ENCODE assay signal across 9 mouse cellular contexts in the genomic region with DNA sequence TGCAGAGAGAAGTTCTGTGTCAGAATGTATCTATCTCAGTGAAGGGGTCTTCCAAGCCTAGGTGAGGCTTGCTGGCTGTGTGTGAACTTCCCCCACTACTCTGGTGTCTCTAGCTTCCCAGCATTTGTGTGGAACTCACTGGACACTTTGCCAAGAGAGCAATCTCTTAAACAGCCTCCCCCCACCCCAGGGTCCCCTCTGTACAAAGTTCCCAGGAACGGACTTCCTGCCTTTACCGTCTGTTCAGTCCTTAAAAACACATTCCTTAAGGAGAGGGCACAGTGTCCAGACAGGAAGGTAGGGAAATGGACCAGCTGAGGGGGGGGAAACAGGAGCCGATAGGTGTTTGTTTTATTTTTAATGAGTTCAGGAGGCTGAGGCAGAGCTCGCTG. TPM values are rescaled to one million over a fixed set of nuclear protein-coding genes. Genes with fewer than 3 reads are reported as not detected.
DNase-seq lines count a peak whose midpoint lies in the region; ATAC-seq lines count a peak whose summit lies in the region.
"Had no signal": no experiment of that assay in that cellular context is flagged by ENCODE, and none has a peak within 500 bp of the region (broad histone marks: within the 10 kb centered on the region; RNA-seq: fewer than 3 reads in every experiment).

No protein-coding gene starts in this region.

- no peak for DNase-seq in heart, postnatal 25 days (ENCODE audit: low spot score)
- DNase-seq in midbrain, embryonic 11.5 days (ENCODE audit: low spot score, missing footprints), result peak; percentile 74
- no peak for DNase-seq in midbrain, embryonic 10.5 days (ENCODE audit: low spot score)
- DNase-seq in right cerebral cortex, postnatal 10 days (ENCODE audit: low spot score in 2 of 2), result no peak

- 55% methylated on average over 4 of the region's 4 CpGs for WGBS in heart, embryonic 16.5 days
- 63% methylated on average over 4 of the region's 4 CpGs for WGBS in midbrain, embryonic 11.5 days
- WGBS in midbrain, embryonic 10.5 days, result 73% methylated on average over 4 of the region's 4 CpGs
- 52% methylated on average over 4 of the region's 4 CpGs for WGBS in liver, embryonic 12.5 days (ENCODE audit: insufficient replicate concordance)
- WGBS in stomach, embryonic 16.5 days, result 45% methylated on average over 4 of the region's 4 CpGs

- no peak overlapping the region for H3K4me3 ChIP-seq in heart, embryonic 16.5 days (ENCODE audit: low read length)
- no peak overlapping the region for H3K4me3 ChIP-seq in midbrain, embryonic 11.5 days (ENCODE audit: low read depth, low read length)
- H3K4me3 ChIP-seq in midbrain, embryonic 10.5 days, result no peak overlapping the region
- no peak overlapping the region for H3K4me3 ChIP-seq in liver, embryonic 12.5 days
- no peak overlapping the region for H3K4me3 ChIP-seq in stomach, embryonic 16.5 days (replicated peaks; ENCODE audit: low read length)
- H3K4me3 ChIP-seq: forebrain, embryonic 15.5 days had no signal

- no peaks in the 10 kb centered on the region for H3K27me3 ChIP-seq in heart, embryonic 16.5 days (ENCODE audit: control insufficient read depth, insufficient read depth, low read length)
- H3K27me3 ChIP-seq in midbrain, embryonic 11.5 days (ENCODE audit: control insufficient read depth, insufficient read depth, low read length), result peaks cover 7% of the 10 kb centered on the region; the same call in 1 of the 2 replicates
- peaks cover 59% of the 10 kb centered on the region for H3K27me3 ChIP-seq in midbrain, embryonic 10.5 days (ENCODE audit: low read depth, poor library complexity, severe bottlenecking)
- H3K27me3 ChIP-seq in liver, embryonic 12.5 days (replicated peaks), result peaks cover 50% of the 10 kb centered on the region
- H3K27me3 ChIP-seq in stomach, embryonic 16.5 days (ENCODE audit: control insufficient read depth, insufficient read depth, low read length), result peaks cover 38% of the 10 kb centered on the region
- H3K27me3 ChIP-seq: forebrain, embryonic 15.5 days had no signal

- intact Hi-C loops in heart, postnatal 25 days (cut with DNase I), result loop anchor here (1.0 kb wide), 1 partner anchor 19 kb away; no protein-coding TSS in a partner anchor

- no peaks in the 10 kb centered on the region; the same call in 1 of the 2 replicates for H3K36me3 ChIP-seq in heart, embryonic 16.5 days (ENCODE audit: control insufficient read depth, insufficient read depth)
- H3K36me3 ChIP-seq in midbrain, embryonic 11.5 days (ENCODE audit: control insufficient read depth, insufficient read depth, low read length), result no peaks in the 10 kb centered on the region
- H3K36me3 ChIP-seq in midbrain, embryonic 10.5 days, result no peaks in the 10 kb centered on the region
- H3K36me3 ChIP-seq in liver, embryonic 12.5 days, result no peaks in the 10 kb centered on the region
- no peaks in the 10 kb centered on the region for H3K36me3 ChIP-seq in stomach, embryonic 16.5 days (ENCODE audit: control insufficient read depth, insufficient read depth, low read length)

- 0 out of 2 replicates have a peak, but pooled peaks have one; percentile 30 for ATAC-seq in heart, embryonic 16.5 days (replicated peaks; ENCODE audit: extremely low read depth, insufficient read depth, low FRiP score)
- no peak for ATAC-seq in midbrain, embryonic 11.5 days (ENCODE audit: low FRiP score)
- no peak for ATAC-seq in liver, embryonic 12.5 days
- no peak for ATAC-seq in stomach, embryonic 16.5 days (ENCODE audit: insufficient read depth, low FRiP score)
- ATAC-seq in CD4-positive, CD25-positive, alpha-beta regulatory T cell, adult 4 months, result no peak
- ATAC-seq: forebrain, embryonic 15.5 days had no signal

- H3K27ac ChIP-seq in heart, embryonic 16.5 days (ENCODE audit: low read length), result peak overlapping the region; percentile 81
- H3K27ac ChIP-seq in midbrain, embryonic 11.5 days (ENCODE audit: low read depth, low read length), result no peak overlapping the region
- no peak overlapping the region for H3K27ac ChIP-seq in midbrain, embryonic 10.5 days (replicated peaks)
- H3K27ac ChIP-seq in liver, embryonic 12.5 days, result peak overlapping the region; percentile 68; the same call in 1 of the 2 replicates
- 0 out of 2 replicates have a peak overlapping the region, but pooled peaks have one; percentile 32 for H3K27ac ChIP-seq in stomach, embryonic 16.5 days (ENCODE audit: low read length)
- H3K27ac ChIP-seq: forebrain, embryonic 15.5 days had no signal

- peaks cover 31% of the 10 kb centered on the region for H3K4me1 ChIP-seq in heart, embryonic 16.5 days (ENCODE audit: control insufficient read depth, insufficient read depth, low read length)
- H3K4me1 ChIP-seq in midbrain, embryonic 11.5 days (ENCODE audit: control insufficient read depth, insufficient read depth, low read length), result peaks cover 4% of the 10 kb centered on the region; the same call in 1 of the 2 replicates
- H3K4me1 ChIP-seq in midbrain, embryonic 10.5 days, result peaks cover 52% of the 10 kb centered on the region
- peaks cover 64% of the 10 kb centered on the region for H3K4me1 ChIP-seq in liver, embryonic 12.5 days
- H3K4me1 ChIP-seq in stomach, embryonic 16.5 days (ENCODE audit: control insufficient read depth, insufficient read depth, low read length), result peaks cover 20% of the 10 kb centered on the region

- H3K9me3 ChIP-seq in heart, embryonic 16.5 days (replicated peaks; ENCODE audit: control insufficient read depth, low read length), result no peaks in the 10 kb centered on the region
- no peaks in the 10 kb centered on the region for H3K9me3 ChIP-seq in midbrain, embryonic 11.5 days (ENCODE audit: control insufficient read depth, low read length)
- H3K9me3 ChIP-seq in midbrain, embryonic 10.5 days (replicated peaks), result no peaks in the 10 kb centered on the region
- H3K9me3 ChIP-seq in liver, embryonic 12.5 days (replicated peaks), result no peaks in the 10 kb centered on the region
- no peaks in the 10 kb centered on the region for H3K9me3 ChIP-seq in stomach, embryonic 16.5 days (replicated peaks; ENCODE audit: control insufficient read depth, low read length)
- H3K9me3 ChIP-seq: forebrain, embryonic 15.5 days had no signal

- H3K4me2 ChIP-seq in heart, embryonic 16.5 days (ENCODE audit: low read depth, low read length), result peak overlapping the region; percentile 97
- H3K4me2 ChIP-seq in midbrain, embryonic 11.5 days, result no peak overlapping the region
- H3K4me2 ChIP-seq in liver, embryonic 12.5 days, result peak overlapping the region; percentile 49
- H3K4me2 ChIP-seq in stomach, embryonic 16.5 days (ENCODE audit: low read depth, low read length), result no peak overlapping the region

- H3K9ac ChIP-seq in heart, embryonic 16.5 days (ENCODE audit: low read length), result peak overlapping the region; percentile 34; the same call in 1 of the 2 replicates
- no peak overlapping the region for H3K9ac ChIP-seq in midbrain, embryonic 11.5 days (ENCODE audit: low read length)
- no peak overlapping the region for H3K9ac ChIP-seq in liver, embryonic 12.5 days
- H3K9ac ChIP-seq in stomach, embryonic 16.5 days (ENCODE audit: low read length), result no peak overlapping the region
- H3K9ac ChIP-seq: forebrain, embryonic 15.5 days had no signal

RNA-seq across cellular contexts. Expression of a gene that starts 2.7 kb away (rescaled TPM):
- 12.7 and 15.6 TPM in 2 replicates for polyA plus RNA-seq in heart, embryonic 16.5 days (2015; fragmentation: Nextera tagmentation; extraction: Ambion mirVana)
- 1 to 10 TPM; 3.8 to 6.0 TPM for total RNA-seq in heart, postnatal 25 days (2021)
- polyA plus RNA-seq in midbrain, embryonic 11.5 days (2014; fragmentation: Nextera tagmentation; extraction: Ambion mirVana), result 10.4 TPM in 2 replicates
- 5.8 and 9.0 TPM in 2 replicates for polyA plus RNA-seq in midbrain, embryonic 10.5 days (2016; fragmentation: Nextera tagmentation; extraction: Ambion mirVana)
- polyA plus RNA-seq in liver, embryonic 12.5 days (2016; fragmentation: Nextera tagmentation; extraction: Ambion mirVana), result 5.4 and 5.5 TPM in 2 replicates
- 11.3 and 15.4 TPM in 2 replicates for polyA plus RNA-seq in stomach, embryonic 16.5 days (2015; fragmentation: Nextera tagmentation; extraction: Ambion mirVana)
- polyA plus RNA-seq in CD4-positive, CD25-positive, alpha-beta regulatory T cell, adult 4 months (2017; shearing (Covaris generic)), result 100 to 1,000 TPM; 169 to 178 TPM

Comparison
In these comparisons a context has a peak if more than half of its experiments do, and no peak if none do; other contexts are left out.
1. H3K27ac ChIP-seq: peak in heart, embryonic 16.5 days (single experiment), liver, embryonic 12.5 days (single experiment) and stomach, embryonic 16.5 days (single experiment); none in midbrain, embryonic 11.5 days (single experiment) and midbrain, embryonic 10.5 days (single experiment).
2. H3K4me2 ChIP-seq: peak in heart, embryonic 16.5 days (single experiment) and liver, embryonic 12.5 days (single experiment); none in midbrain, embryonic 11.5 days (single experiment) and stomach, embryonic 16.5 days (single experiment).
3. RNA of a gene that starts 2.7 kb away (polyA plus RNA-seq): 169 to 178 TPM in CD4-positive, CD25-positive, alpha-beta regulatory T cell, adult 4 months; 12.7 to 15.6 TPM in heart, embryonic 16.5 days, 11.3 to 15.4 TPM in stomach, embryonic 16.5 days, 10.4 TPM in midbrain, embryonic 11.5 days, 5.8 to 9.0 TPM in midbrain, embryonic 10.5 days and 5.4 to 5.5 TPM in liver, embryonic 12.5 days; every median in the first group is over 10 times any median in the second.